Mouse (Mus musculus) E14TG2a.4 (cell line): Measurements from ENCODE around the gene Capza2.

Experiments used
- H3K27me3 ChIP-seq: 2 replicates; pipeline ENCODE4 v1.6.1; 2014; ENCODE audit warnings: low read length, control low read depth; ENCODE audit not compliant: insufficient read depth
- H3K36me3 ChIP-seq: 2 replicates; pipeline ENCODE4 v1.6.1; 2014; ENCODE audit warnings: low read length, control low read depth; ENCODE audit not compliant: insufficient read depth
- H3K4me1 ChIP-seq: replicated peaks from 2 replicates; pipeline ENCODE4 v1.6.1; 2014; ENCODE audit warnings: low read depth, low read length, control low read depth
- H3K4me3 ChIP-seq: replicated peaks from 2 replicates; pipeline ENCODE4 v1.5.1; 2014; ENCODE audit warnings: mild to moderate bottlenecking, low read length
- H3K9me3 ChIP-seq: 2 replicates; pipeline ENCODE4 v1.6.1; 2014; ENCODE audit warnings: low read length, control low read depth
- CTCF ChIP-seq: conservative IDR thresholded peaks from 2 replicates; pipeline ENCODE4 v1.5.1; 2014; ENCODE audit warnings: low read length
- NANOG ChIP-seq: IDR thresholded peaks from 2 replicates; pipeline ENCODE4 v1.6.1; 2014; ENCODE audit warnings: borderline replicate concordance, low read length, mixed read lengths
- POU5F1 ChIP-seq: IDR thresholded peaks from 2 replicates; pipeline ENCODE4 v1.6.1; 2014; ENCODE audit warnings: low read length, borderline replicate concordance

Gene Capza2

GRCm38 (mm10) chr6:17634992-17635391 lies 1.0 kb upstream of the Capza2 start:
- Histone ChIP-seq H3K4me3 (no peak overlapping the region), H3K36me3 (no peaks in the 10 kb centered on the region), H3K27me3 (no peaks in the 10 kb centered on the region), H3K9me3 (no peaks in the 10 kb centered on the region), H3K4me1 (peaks cover 34% of the 10 kb centered on the region)
- TF ChIP-seq NANOG (no peak), CTCF (no peak), POU5F1 (no peak)

- Histone ChIP-seq H3K27me3 (no peaks in the 10 kb centered on the region), H3K4me3 (peak overlapping the region; percentile 79), H3K9me3 (no peaks in the 10 kb centered on the region), H3K4me1 (peaks cover 26% of the 10 kb centered on the region), H3K36me3 (no peaks in the 10 kb centered on the region)
- TF ChIP-seq NANOG: no peak
- no peak for TF ChIP-seq CTCF
- TF ChIP-seq POU5F1: no peak
Observed at GRCm38 (mm10) chr6:17636764-17637170, 733 bp downstream of the Capza2 start.

GRCm38 (mm10) chr6:17637205-17638203 lies 1.5 kb downstream of the Capza2 start:
- Histone ChIP-seq H3K36me3 (no peaks in the 10 kb centered on the region), H3K9me3 (no peaks in the 10 kb centered on the region), H3K4me3 (peak overlapping the region; percentile 79), H3K4me1 (peaks cover 22% of the 10 kb centered on the region), H3K27me3 (no peaks in the 10 kb centered on the region)
- no peak for TF ChIP-seq POU5F1
- no peak for TF ChIP-seq NANOG
- no peak for TF ChIP-seq CTCF

GRCm38 (mm10) chr6:17640031-17640430 lies 4.0 kb downstream of the Capza2 start:
- H3K4me3 ChIP-seq: no peak overlapping the region
- TF ChIP-seq CTCF (no peak), POU5F1 (no peak), NANOG (no peak)
- H3K4me1 ChIP-seq: peaks cover 32% of the 10 kb centered on the region
- no peaks in the 10 kb centered on the region for H3K36me3 ChIP-seq
- H3K9me3 ChIP-seq: no peaks in the 10 kb centered on the region
- no peaks in the 10 kb centered on the region for H3K27me3 ChIP-seq

DNA sequence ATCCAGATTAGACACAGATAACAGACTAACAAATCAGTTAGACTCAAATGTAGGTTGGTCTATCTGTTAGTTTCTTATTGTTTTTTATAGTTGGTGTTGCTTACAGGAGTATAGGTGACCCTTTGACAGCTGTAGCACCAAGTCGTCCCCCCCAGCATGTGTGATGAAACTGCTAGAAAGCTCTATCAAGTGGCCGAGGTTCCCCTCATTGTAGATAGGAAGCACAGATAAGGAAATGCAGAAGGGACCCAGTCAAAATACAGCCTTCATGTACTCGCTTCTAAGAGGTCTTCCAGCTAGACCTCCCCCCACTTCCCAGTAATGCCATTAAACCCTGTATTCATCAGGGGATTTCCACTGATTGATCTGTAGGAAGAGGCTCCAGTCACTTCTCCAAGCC lies 6.7 kb downstream of the Capza2 start:
- H3K4me1 ChIP-seq: peaks cover 41% of the 10 kb centered on the region
- no peaks in the 10 kb centered on the region for H3K9me3 ChIP-seq
- no peak for TF ChIP-seq CTCF
- no peaks in the 10 kb centered on the region for H3K27me3 ChIP-seq
- H3K36me3 ChIP-seq: no peaks in the 10 kb centered on the region
- H3K4me3 ChIP-seq: no peak overlapping the region

DNA sequence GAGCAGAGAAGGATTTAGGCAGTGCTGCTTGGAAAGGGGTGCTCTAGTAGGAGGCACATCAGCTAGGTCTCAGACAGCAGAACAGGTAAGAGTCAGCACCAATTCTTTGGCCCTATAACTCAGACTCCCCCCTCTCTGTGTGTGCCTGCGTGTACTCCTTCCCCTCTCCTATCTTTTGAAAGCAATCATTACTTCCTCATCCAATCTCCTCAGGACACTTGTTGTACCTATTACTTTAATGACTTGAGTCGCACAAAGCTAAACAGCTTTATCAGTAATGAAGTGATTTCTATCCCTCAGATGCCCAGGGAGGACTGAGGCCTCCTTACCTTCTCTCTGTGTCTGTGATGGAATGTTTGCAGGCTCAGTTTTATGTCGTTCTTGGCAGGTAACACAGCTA lies 10.1 kb downstream of the Capza2 start:
- Histone ChIP-seq H3K4me1 (peaks cover 21% of the 10 kb centered on the region), H3K4me3 (no peak overlapping the region), H3K36me3 (peaks cover 26% of the 10 kb centered on the region), H3K9me3 (no peaks in the 10 kb centered on the region), H3K27me3 (no peaks in the 10 kb centered on the region)
- TF ChIP-seq POU5F1 (no peak), NANOG (no peak), CTCF (no peak)

GRCm38 (mm10) chr6:17652132-17652531 lies 16.1 kb downstream of the Capza2 start:
- no peaks in the 10 kb centered on the region for H3K9me3 ChIP-seq

GRCm38 (mm10) chr6:17655080-17655479 lies 19.0 kb downstream of the Capza2 start:
- H3K4me1 ChIP-seq: no peaks in the 10 kb centered on the region
- TF ChIP-seq CTCF (no peak), POU5F1 (no peak), NANOG (no peak)
- H3K36me3 ChIP-seq: peaks cover 62% of the 10 kb centered on the region
- no peaks in the 10 kb centered on the region for H3K27me3 ChIP-seq
- no peak overlapping the region for H3K4me3 ChIP-seq
- no peaks in the 10 kb centered on the region for H3K9me3 ChIP-seq

More at GRCm38 (mm10) chr6:17652132-17652531, 16.1 kb downstream of the Capza2 start:
- Histone ChIP-seq H3K36me3 (peaks cover 71% of the 10 kb centered on the region), H3K4me1 (no peaks in the 10 kb centered on the region), H3K27me3 (no peaks in the 10 kb centered on the region), H3K4me3 (no peak overlapping the region)
- no peak for TF ChIP-seq POU5F1
- TF ChIP-seq CTCF: no peak
- no peak for TF ChIP-seq NANOG
